Mouse (Mus musculus) T-helper 2 cell (primary cell): ENCODE measurements around the gene Commd7.

Source experiments
- in situ Hi-C: fragments of 300-600 bp; cut with MboI, MseI; formaldehyde crosslinking; loops from one replicate; pipeline ENCODE4 v1.15.1; 2025; ENCODE audit warnings: high pct_unique_total_duplicates

Gene Commd7

GRCm38 (mm10) chr2:153592056-153593014, 40.2 kb downstream of the Commd7 start:
- in situ Hi-C loops: no loop called here

DNA sequence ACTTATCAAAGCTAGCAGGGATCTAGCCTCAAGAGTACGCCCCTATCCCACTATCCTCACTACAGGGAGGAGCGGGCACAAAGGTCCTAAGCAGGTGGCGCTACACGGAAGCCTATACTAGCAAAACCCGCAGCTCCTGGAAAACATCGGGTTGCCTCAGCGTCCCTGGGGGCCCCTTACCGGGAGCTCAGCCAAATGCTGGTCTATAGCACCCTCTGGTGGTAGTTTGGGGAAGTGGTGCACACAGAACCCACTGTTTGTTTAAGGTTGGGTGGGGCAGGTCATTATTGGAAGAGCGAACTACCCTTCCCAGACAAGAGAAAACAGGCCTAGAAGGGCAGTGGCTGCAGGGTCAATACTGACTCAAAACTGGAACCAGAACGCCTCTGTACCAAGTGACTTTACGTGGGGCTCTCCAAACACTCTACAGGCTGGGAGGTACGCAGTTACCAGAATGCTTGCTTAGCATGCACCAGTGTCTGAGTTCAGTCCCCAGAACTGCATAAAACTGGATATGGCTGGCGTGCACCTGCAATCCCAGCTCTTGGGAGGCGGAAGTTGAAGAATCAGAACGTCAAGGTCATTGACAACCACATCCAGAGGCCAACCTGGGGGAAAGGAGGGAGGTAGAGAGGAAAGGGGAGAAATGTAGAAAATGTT, 45.9 kb downstream of the Commd7 start:
- in situ Hi-C loops: no loop called here

- in situ Hi-C loops: no loop called here
Measured at GRCm38 (mm10) chr2:153585981-153586380, 46.6 kb downstream of the Commd7 start.

- in situ Hi-C loops: loop anchor here (5.0 kb wide), 2 partner anchors 67 to 102 kb away; no protein-coding TSS in a partner anchor
Measured at GRCm38 (mm10) chr2:153584396-153584795, 48.2 kb downstream of the Commd7 start.

GRCm38 (mm10) chr2:153583641-153584049, 48.9 kb downstream of the Commd7 start:
- in situ Hi-C loops: loop anchor here (5.0 kb wide), 2 partner anchors 66 to 101 kb away; no protein-coding TSS in a partner anchor

DNA sequence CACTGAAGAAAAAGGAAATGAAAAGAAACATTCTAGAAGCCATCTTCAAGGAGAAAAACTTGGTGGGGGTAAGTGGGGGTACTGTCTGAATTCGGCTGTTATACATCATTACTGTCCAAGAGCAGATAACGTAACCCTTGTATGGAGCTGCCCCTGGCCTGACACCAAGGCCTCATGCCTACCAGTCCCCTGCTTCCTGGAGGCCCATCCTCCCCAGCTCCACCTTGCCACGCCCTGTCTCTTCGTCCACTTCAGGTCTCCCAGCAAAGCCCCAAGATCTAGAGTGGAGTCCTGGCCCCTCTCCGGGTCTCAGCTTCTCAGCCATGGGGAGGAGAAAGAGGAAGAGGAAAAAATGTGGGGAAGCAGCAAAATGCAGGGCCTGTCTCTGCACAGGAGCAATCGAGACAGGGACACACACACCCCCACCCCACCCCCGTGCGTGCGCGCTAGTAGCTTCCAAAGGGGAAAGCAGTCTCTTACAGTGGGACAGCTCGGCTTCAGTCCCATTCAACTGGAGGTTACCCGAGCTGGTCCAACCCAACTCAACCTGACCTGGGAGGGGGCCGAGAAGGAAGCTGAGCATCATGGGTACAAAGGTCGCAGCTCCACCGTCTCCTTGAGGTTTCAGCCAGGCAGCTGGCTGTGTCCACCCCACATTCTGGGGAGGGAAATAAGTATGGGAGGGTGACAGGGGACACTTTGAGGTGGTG, 49.5 kb downstream of the Commd7 start:
- in situ Hi-C loops: loop anchor here (5.0 kb wide), 2 partner anchors 66 to 101 kb away; no protein-coding TSS in a partner anchor

DNA sequence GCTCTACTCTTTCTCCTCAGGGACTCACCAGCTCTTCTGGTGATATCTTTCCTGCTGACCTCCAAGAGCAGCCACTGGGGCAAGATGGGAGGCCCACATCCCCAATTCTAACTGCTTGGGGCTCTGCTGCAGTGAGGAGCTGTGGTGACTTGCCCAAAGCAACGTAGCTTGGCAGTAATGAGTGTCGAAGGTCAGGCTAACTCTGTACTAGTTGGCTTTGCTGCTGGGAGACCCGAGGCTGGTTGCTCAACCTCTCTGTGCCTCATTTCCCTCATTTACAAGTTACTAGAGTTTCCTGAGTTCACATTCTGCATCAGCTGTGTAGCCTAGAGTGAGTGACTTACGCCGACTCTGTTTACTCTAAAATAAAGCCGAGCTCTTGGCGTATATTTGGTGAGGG, 51.2 kb downstream of the Commd7 start:
- in situ Hi-C loops: loop anchor here (5.0 kb wide), 2 partner anchors 64 to 99 kb away; no protein-coding TSS in a partner anchor

DNA sequence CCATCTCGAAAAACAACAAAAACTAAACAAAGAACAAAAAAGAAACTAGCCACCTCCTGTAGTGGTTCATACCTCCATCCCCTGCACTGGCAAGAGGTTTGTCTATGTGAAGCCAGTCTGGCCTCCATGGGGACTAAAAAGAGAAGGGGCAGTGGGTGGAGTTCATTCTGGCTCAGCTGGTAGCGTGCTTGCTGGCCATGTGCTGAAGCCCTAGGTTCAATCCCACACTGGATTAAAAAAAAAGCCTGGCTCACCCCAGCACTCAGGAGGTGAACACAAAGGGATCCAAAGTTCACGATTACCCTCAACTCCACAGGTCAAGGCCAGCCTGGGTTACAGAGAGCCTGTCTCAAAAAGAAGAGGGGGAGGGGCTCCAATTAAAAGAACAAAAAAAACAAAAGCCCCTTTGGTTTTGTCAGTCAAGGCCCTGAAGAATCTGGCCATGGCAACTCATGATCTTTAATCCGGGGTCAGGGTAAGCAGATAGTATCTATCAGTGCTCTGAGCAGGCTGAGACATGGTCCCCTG, 52.1 kb downstream of the Commd7 start:
- in situ Hi-C loops: loop anchor here (5.0 kb wide), 2 partner anchors 63 to 98 kb away; no protein-coding TSS in a partner anchor

DNA sequence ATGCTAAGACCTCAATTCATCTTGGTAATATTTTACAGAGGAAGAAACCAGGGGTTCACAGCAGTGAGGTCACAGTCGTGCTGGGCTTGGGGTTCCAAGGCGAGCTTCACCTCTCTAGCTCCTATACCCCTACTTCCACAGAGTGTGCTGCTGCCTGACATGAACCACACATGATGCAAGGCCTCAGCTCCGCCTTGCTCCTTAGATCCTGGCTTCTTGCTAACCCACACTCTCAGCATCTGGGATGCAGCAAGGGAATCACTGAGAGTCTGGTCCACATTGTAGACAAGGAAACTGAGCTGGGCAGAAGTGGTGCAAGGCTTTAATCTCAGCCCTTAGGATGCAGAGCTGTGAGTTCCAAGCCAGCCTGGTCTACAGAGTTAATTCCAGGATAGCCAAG, 52.5 kb downstream of the Commd7 start:
- in situ Hi-C loops: loop anchor here (5.0 kb wide), 2 partner anchors 63 to 98 kb away; no protein-coding TSS in a partner anchor

GRCm38 (mm10) chr2:153577122-153577521, 55.5 kb downstream of the Commd7 start:
- in situ Hi-C loops: no loop called here

DNA sequence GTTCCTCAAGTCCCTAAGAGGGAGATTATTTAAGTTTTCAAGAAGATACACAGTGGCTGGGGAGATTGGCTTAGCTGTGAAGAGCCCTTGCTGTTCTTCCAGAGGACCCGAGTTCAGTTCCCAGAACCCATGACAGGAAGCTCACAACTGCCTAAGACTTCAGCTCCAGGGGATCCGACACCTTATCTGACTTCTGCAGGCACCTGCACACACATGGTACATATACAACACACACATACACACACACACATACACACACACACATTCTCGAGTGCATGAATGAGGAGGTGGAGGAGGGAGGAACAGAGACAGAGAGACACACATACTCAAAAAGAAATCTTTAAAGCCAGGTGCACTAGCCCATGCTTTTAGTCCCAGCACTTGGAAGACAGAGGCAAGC, 56.4 kb downstream of the Commd7 start:
- in situ Hi-C loops: no loop called here

DNA sequence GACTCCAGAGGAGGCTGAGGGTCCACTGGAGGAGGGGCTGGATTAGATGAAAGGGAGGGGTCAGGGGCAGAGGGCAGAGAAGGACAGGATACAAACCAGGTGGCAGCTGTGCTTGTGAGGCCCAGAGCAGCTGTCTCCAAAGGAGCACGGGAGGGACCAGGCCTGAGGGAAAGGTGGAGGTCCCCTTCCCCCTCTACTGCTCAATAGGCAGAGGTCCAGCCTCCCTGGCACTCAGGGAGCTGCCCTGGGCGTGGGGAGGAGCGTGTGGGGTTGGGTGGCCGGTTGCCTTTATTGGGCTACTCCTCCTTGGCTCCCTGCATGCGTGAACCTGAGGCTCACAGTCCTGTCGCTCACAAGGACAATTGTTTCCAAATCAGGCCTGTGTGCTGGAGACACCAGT, 57.0 kb downstream of the Commd7 start:
- in situ Hi-C loops: no loop called here

DNA sequence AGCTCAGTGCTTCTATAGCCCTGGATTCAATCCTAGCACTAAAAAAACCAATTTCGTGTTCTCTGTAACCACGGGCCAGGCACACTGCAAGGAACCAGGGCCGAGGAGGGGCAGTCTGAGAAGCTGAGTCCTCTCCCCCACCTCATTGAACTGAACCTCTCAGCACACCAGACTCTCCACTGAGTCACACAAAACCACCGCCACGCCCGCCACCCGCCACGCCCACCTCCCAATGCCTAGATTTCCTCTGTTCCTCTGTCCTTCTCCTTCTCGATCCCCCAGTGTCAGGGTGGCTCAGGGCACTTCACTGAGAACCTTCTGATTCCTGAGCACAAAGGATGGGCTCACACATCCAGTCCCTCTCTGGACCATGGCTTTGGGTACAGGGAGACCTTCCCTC, 59.5 kb downstream of the Commd7 start:
- in situ Hi-C loops: no loop called here

- in situ Hi-C loops: no loop called here
Measured at GRCm38 (mm10) chr2:153568541-153568940, 64.0 kb downstream of the Commd7 start.

- in situ Hi-C loops: no loop called here
Measured at GRCm38 (mm10) chr2:153568013-153568412, 64.6 kb downstream of the Commd7 start.
